ENCODE assay signal across 8 mouse cellular contexts in genomic region chr2:163994977-163995862, GRCm38 (mm10). TPM values are rescaled to one million over a fixed set of nuclear protein-coding genes. Genes with fewer than 3 reads are reported as not detected.
DNase-seq lines count a peak whose midpoint lies in the region; ATAC-seq and TF ChIP-seq lines count a peak whose summit lies in the region.

No protein-coding gene starts in this region.

- no peak for TF ChIP-seq CTCF in Patski (IDR thresholded peaks at IDR 0.05)

- H3K36me3 ChIP-seq in hindbrain, embryonic 10.5 days, result peaks cover 24% of the 10 kb centered on the region

- H3K27ac ChIP-seq in hindbrain, embryonic 10.5 days, result peak overlapping the region; percentile 97

- H3K4me1 ChIP-seq in hindbrain, embryonic 10.5 days (replicated peaks), result peaks cover 28% of the 10 kb centered on the region

- under 1% methylated on average over 79 of the region's 79 CpGs for WGBS in hindbrain, embryonic 10.5 days

- CTCF ChIA-PET in Patski (lab: Charles Lee), result no interaction called here

- in situ Hi-C loops in Patski (cut with MboI; ENCODE audit: low pct_unique_long_range_greater_than_20kb), result no loop called here

- peak; percentile 98 for ATAC-seq in Patski

- no peaks in the 10 kb centered on the region for H3K9me3 ChIP-seq in hindbrain, embryonic 10.5 days

- POLR2A ChIA-PET in Patski (lab: Charles Lee), result no interaction called here

- peak; percentile 82 for DNase-seq in Patski (ENCODE audit: low read depth, low spot score)
- peak; percentile 94 for DNase-seq in cerebellum, adult 9-10 months
- DNase-seq in forelimb bud, embryonic 11.5 days (ENCODE audit: low read depth, low spot score), result peak; percentile 98
- DNase-seq in hindbrain, embryonic 10.5 days (ENCODE audit: low spot score), result peak; percentile 95
- DNase-seq in layer of hippocampus, postnatal 10 days (ENCODE audit: low spot score in 2 of 2), result peak; percentile 43 to 92
- DNase-seq in lung, postnatal 14 days, result peak; percentile 93
- DNase-seq in ovary, postnatal 36 days (ENCODE audit: low spot score), result peak; percentile 92
- peak; percentile 94 for DNase-seq in thymus, postnatal 14 days

- H3K27me3 ChIP-seq in Patski, result no peaks in the 10 kb centered on the region
- no peaks in the 10 kb centered on the region for H3K27me3 ChIP-seq in hindbrain, embryonic 10.5 days (ENCODE audit: insufficient read depth, poor library complexity, severe bottlenecking)

- peak overlapping the region; percentile 98 for H3K4me3 ChIP-seq in hindbrain, embryonic 10.5 days

RNA-seq across cellular contexts. Expression of gene Ywhab, which starts 0.5 kb away (rescaled TPM):
- polyA plus RNA-seq in Patski (2021), result 219 TPM
- polyA plus RNA-seq in hindbrain, embryonic 10.5 days (2016; fragmentation: Nextera tagmentation; extraction: Ambion mirVana), result 294 and 318 TPM in 2 replicates
- 100 to 1,000 TPM; 562 to 599 TPM for total RNA-seq in layer of hippocampus, postnatal 10 days (2021)

RNA-seq across cellular contexts. Expression of gene Pabpc1l, which starts 30.0 kb away (rescaled TPM):
- 0.60 TPM for polyA plus RNA-seq in Patski (2021)
- 1.2 and 1.6 TPM in 2 replicates for polyA plus RNA-seq in hindbrain, embryonic 10.5 days (2016; fragmentation: Nextera tagmentation; extraction: Ambion mirVana)
- 1 to 10 TPM; 1.7 TPM for total RNA-seq in layer of hippocampus, postnatal 10 days (2021)

Comparison
In these comparisons a context has a peak if more than half of its experiments do, and no peak if none do; other contexts are left out.
1. Peak in every context shown above with its lines: DNase-seq, ATAC-seq, H3K4me3 ChIP-seq and H3K27ac ChIP-seq.